Mouse (Mus musculus): ENCODE measurements around the gene Rbm7. TPM values are rescaled to one million over a fixed set of nuclear protein-coding genes. Genes with fewer than 3 reads are reported as not detected.

Rbm7 gene
- polyA plus RNA-seq, 1 experiment from 2014 or later, result 130 TPM

DNA sequence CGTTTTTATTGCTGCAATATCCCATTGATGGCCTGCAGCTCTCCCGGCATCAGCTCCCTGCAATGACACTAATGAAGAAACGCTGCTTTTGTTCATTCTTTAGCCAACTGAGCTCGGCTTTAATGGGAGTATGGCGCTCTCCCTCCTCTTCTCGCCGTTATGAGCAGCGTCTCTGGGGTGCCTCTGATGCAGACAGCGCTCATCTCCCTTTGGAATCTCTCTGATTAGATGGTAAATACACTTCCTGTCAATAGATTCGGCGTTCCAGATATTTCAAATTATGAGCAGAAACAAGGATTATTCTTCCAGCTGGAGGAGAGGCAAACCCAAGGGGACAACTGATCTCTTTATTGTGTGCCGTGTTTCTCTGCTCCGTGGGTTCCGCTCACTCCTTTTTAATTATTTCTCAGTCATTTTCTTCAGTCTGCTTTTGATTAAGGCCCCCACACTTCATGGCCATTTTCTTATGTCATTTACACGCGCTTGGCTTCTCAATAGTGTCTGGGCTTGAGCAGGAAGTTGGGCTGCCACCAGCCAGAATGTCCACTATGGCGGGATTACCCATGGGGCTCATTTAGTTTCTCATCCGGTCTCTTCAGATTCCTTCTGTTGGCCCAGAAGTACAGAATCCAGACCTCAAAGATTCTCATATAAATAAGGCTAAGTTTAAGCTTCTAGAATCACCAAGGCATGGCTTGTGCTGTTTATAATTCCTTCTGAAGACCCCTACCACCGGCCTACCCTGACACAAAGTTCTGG, 22.5 kb upstream of the Rbm7 start:
- WGBS, result 73% methylated on average over 19 of the region's 19 CpGs
- H3K36me3 ChIP-seq, result no peaks in the 10 kb centered on the region
- H3K9me3 ChIP-seq, result no peaks in the 10 kb centered on the region
- no peak overlapping the region for H3K4me2 ChIP-seq
- no peak overlapping the region for H3K9ac ChIP-seq
- no peaks in the 10 kb centered on the region for H3K4me1 ChIP-seq
- no peak overlapping the region for H3K27ac ChIP-seq
- peaks cover 10% of the 10 kb centered on the region; the same call in 1 of the 2 replicates for H3K27me3 ChIP-seq
- H3K4me3 ChIP-seq, result no peak overlapping the region
- ATAC-seq (ENCODE audit: borderline replicate concordance, extremely low read depth, low FRiP score, low TSS enrichment), result no peak

DNA sequence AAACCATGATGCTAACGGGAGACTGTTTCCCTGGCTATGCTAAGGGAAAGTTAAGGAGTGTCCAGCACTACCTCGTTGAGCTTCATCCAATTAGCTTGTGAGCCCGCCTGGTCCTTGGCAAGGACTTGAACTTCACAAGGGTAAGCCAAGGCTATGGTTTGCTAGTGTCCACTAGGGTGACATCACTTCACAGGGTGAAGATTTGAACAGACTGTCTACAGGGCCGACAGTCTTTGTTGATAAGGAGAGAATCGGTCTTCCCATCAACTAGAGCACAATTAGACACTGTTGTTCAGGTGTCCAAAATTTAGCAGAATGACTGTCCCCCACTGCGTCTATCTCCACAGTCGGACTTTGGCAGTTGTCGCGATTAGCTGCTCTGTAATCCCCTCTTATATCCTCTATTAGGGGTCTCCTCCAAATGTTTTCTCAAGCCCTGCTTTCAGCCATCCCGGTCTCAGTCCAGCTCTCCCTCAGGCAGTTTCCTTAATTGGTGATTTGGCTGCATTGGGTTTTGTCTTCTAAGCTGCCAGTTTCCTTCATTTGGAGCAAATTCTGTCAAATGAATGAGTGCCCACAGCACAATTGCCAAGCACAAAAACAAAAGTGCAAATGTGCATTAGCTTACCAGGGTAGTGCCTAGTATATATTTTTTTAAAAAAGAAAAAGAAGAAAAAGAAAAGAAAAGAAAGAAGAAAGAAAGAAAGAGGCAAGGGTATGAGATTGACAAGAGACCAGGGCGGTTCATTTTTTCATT, 21.7 kb upstream of the Rbm7 start:
- no peak for ATAC-seq (ENCODE audit: borderline replicate concordance, extremely low read depth, low FRiP score, low TSS enrichment)
- WGBS, result 81% methylated on average over 11 of the region's 11 CpGs
- Histone ChIP-seq H3K9me3 (no peaks in the 10 kb centered on the region), H3K27ac (no peak overlapping the region), H3K4me3 (no peak overlapping the region), H3K27me3 (peaks cover 10% of the 10 kb centered on the region; the same call in 1 of the 2 replicates), H3K4me2 (no peak overlapping the region), H3K9ac (no peak overlapping the region), H3K36me3 (no peaks in the 10 kb centered on the region), H3K4me1 (no peaks in the 10 kb centered on the region)

DNA sequence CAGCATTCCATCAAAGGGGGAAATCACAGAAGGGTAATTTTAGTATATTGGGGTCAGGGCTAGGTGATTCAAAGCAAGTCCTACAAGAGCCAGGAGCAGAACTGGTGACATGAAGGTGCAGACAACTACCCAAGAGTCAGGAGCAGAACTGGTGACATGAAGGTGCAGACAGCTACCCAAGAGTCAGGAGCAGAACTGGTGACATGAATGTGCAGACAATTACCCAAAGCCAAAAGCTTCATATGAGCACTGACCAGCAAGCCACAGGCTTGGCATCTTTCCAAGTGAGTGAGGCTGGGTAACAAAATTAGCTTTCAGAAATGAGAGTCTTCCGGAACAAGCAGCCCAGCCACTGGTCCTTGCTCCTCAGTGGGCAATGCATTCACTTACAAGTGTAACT, 20.2 kb upstream of the Rbm7 start:
- Histone ChIP-seq H3K9ac (no peak overlapping the region), H3K4me3 (no peak overlapping the region), H3K27me3 (peaks cover 10% of the 10 kb centered on the region; the same call in 1 of the 2 replicates), H3K36me3 (no peaks in the 10 kb centered on the region), H3K4me2 (no peak overlapping the region), H3K27ac (no peak overlapping the region), H3K9me3 (no peaks in the 10 kb centered on the region), H3K4me1 (no peaks in the 10 kb centered on the region)
- ATAC-seq (ENCODE audit: borderline replicate concordance, extremely low read depth, low FRiP score, low TSS enrichment), result no peak
- WGBS, result 21% methylated on average over 1 of the region's 1 CpGs

DNA sequence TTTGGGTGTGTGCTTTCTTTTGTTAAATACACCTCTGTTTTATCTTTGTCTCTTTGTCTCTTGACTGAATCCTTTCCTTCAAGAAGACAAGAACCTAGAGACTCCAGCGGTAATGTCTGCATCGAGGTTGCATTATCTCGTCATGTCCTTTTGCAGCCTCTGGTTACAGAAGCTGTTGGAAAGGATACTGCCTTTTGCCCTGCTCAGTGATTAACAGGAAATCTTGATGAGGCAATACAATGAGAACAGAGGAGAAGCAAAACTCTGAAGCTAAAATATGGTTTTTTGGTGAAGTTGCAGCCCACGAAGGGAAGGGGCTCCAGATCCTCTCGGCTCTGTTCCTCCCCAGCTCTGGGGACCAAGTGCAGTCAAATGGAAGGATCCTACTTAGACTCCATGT, 15.0 kb upstream of the Rbm7 start:
- H3K27ac ChIP-seq, result no peak overlapping the region
- H3K4me1 ChIP-seq, result no peaks in the 10 kb centered on the region
- 76% methylated on average over 5 of the region's 5 CpGs for WGBS
- no peak overlapping the region for H3K4me3 ChIP-seq
- no peaks in the 10 kb centered on the region; the same call in 1 of the 2 replicates for H3K27me3 ChIP-seq
- no peak overlapping the region for H3K4me2 ChIP-seq
- ATAC-seq (ENCODE audit: borderline replicate concordance, extremely low read depth, low FRiP score, low TSS enrichment), result no peak
- H3K9ac ChIP-seq, result no peak overlapping the region
- H3K9me3 ChIP-seq, result no peaks in the 10 kb centered on the region
- no peaks in the 10 kb centered on the region for H3K36me3 ChIP-seq

DNA sequence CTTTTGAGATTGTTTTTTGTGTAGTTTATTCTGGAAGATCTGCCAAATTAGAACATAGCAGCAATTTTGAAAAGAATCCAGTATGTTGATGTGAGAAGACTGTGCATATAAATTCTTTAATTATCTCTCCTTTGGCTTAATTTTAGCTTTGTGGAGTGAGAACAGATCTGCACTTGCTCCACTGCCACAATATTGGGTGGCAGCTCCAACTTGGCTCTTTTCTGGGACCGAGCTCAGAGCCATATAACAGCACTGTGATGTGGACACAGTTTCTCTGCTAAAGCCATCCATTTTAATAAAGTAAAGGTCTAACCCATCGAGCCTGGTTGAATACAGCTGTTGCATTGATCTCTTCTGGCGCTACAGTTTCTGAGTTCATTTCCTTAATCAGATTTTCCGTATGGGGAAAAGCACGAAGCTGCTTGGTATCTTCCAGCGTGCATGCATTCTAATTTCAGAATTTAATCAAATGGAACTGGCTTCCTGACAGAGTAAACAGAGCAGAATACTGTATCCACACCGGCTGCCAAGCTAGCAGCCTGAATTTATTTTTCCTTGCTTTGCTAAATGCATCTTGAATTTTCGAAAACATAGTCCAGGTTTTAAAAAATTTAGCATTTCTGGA, 9.8 kb upstream of the Rbm7 start:
- Histone ChIP-seq H3K4me1 (no peaks in the 10 kb centered on the region), H3K4me3 (no peak overlapping the region), H3K27me3 (0 out of 2 replicates have a peak, but pooled peaks cover 5% of the 10 kb centered on the region), H3K4me2 (no peak overlapping the region), H3K36me3 (no peaks in the 10 kb centered on the region), H3K9me3 (no peaks in the 10 kb centered on the region), H3K9ac (no peak overlapping the region), H3K27ac (no peak overlapping the region)
- no peak for ATAC-seq (ENCODE audit: borderline replicate concordance, extremely low read depth, low FRiP score, low TSS enrichment)
- 63% methylated on average over 8 of the region's 8 CpGs for WGBS

DNA sequence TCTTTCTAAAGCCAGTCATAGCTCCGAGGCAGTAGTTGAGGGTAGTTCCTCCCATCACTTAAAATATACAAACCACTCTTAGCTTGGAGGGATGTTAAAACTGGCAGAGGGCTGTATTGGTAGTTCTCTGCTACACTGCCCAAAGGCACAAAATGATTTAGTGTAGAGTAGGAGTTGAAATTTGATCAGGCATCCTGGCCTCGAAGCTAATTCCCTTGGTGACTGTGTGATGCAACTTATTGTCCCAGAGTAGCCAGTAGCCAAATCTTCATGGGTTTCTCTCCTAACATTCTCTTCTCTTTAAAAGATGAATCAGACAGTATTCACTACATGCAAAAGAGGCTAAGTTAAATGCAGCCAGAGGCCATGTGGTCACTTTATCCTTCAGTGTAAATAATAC, 7.9 kb upstream of the Rbm7 start:
- no peak overlapping the region for H3K4me3 ChIP-seq
- 0 out of 2 replicates have a peak, but pooled peaks cover 5% of the 10 kb centered on the region for H3K27me3 ChIP-seq
- ATAC-seq (ENCODE audit: borderline replicate concordance, extremely low read depth, low FRiP score, low TSS enrichment), result no peak
- 47% methylated on average over 2 of the region's 2 CpGs for WGBS
- H3K9me3 ChIP-seq, result no peaks in the 10 kb centered on the region
- H3K9ac ChIP-seq, result no peak overlapping the region
- no peaks in the 10 kb centered on the region for H3K4me1 ChIP-seq
- no peak overlapping the region for H3K27ac ChIP-seq
- no peak overlapping the region for H3K4me2 ChIP-seq
- no peaks in the 10 kb centered on the region for H3K36me3 ChIP-seq

DNA sequence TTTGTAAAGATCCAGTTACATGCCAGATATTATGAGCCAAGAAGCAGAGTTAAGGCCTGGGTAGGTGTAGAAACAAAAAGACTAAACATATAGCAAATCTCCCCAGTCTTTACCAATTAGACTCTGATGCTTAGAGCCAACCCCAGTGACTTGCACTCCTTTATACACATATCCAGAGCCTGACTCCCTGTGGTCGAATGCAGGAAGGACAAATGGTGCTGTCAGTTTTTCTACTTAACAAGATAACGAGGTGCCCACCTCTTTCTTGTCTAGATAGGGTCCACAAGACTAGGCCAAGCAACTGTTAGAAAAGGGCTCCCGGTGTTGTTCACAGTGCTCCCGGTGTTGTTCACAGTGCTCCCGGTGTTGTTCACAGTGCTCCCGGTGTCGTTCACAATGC, 6.1 kb upstream of the Rbm7 start:
- ATAC-seq (ENCODE audit: borderline replicate concordance, extremely low read depth, low FRiP score, low TSS enrichment), result no peak
- no peak overlapping the region for H3K9ac ChIP-seq
- H3K36me3 ChIP-seq, result no peaks in the 10 kb centered on the region
- H3K27ac ChIP-seq, result no peak overlapping the region
- peaks cover 2% of the 10 kb centered on the region; the same call in 1 of the 2 replicates for H3K4me1 ChIP-seq
- H3K27me3 ChIP-seq, result peaks cover 12% of the 10 kb centered on the region; the same call in 1 of the 2 replicates
- no peaks in the 10 kb centered on the region for H3K9me3 ChIP-seq
- H3K4me3 ChIP-seq, result no peak overlapping the region
- H3K4me2 ChIP-seq, result no peak overlapping the region
- WGBS, result 73% methylated on average over 7 of the region's 7 CpGs

DNA sequence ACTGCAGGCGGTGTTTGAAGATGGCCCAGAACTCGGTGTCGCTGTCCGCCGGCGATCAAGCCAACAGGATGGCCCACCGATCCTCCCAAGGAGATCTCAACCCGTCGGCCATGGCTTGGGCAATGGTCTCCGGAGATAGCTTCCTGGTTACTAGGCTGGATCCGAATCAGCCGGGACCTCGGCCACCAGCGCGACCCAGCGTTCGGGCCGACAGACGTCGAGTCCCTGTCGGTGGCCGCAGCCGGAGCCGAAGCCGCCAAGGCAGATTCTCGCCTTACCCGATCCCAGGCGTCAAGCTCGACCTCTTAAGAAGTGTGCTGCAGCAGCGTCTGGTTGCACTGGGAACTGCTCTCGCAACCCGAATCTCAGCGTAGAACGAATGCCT, 441 bp upstream of the Rbm7 start:
- peak overlapping the region; percentile 98 for H3K9ac ChIP-seq
- no peaks in the 10 kb centered on the region for H3K9me3 ChIP-seq
- peak overlapping the region; percentile 88 for H3K4me2 ChIP-seq
- WGBS, result 3% methylated on average over 34 of the region's 34 CpGs
- H3K4me1 ChIP-seq, result peaks cover 15% of the 10 kb centered on the region
- ATAC-seq (ENCODE audit: borderline replicate concordance, extremely low read depth, low FRiP score, low TSS enrichment), result peak; percentile 56
- peak overlapping the region; percentile 97 for H3K4me3 ChIP-seq
- peak overlapping the region; percentile 92 for H3K27ac ChIP-seq
- H3K27me3 ChIP-seq, result peaks cover 7% of the 10 kb centered on the region; the same call in 1 of the 2 replicates
- H3K36me3 ChIP-seq, result peaks cover 27% of the 10 kb centered on the region

DNA sequence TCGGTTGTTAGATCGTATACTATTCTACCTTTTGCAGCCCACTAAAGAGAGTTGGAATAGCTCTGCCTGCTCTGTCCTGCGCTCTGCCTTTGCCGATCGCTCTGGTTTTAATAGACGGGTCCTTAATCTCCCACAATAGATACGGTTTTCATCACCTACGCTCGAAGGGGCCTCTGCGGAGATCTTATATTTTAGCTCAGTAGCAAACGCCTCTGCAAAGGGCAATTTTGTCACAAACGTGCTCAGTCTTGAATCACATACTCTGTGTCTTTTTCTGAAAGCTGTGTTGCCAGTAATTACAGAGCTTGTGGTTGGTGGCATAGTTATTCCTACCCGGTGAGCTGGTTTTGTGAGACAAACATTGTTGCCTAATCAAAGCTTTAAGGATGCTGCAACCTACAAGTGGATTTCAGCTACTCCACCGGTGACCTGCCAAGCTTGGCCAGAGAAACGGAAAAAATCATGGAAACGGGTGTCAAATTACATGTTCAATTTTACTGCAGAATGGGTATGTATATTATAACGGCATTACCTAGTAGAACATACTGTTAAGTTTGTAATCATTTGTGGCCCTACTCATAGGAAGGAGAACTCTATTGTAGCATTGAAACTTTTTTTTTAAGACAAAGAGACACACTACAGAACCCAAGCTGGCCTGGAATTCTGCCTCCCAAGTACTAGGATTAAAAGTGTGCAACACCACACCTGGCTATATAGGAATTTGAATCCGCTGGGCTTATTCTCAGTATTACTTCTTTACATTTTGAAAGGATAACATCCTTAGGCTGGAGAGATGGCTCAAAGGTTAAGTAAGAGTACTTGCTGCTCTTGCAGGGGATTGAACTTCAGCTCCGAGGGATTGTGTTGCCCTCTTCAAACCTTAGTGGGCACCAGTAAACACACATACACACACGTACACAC, 13.6 kb downstream of the Rbm7 start:
- Histone ChIP-seq H3K4me2 (peak overlapping the region; percentile 94), H3K9me3 (no peaks in the 10 kb centered on the region), H3K9ac (peak overlapping the region; percentile 18; the same call in 1 of the 2 replicates), H3K4me3 (peak overlapping the region; percentile 77), H3K4me1 (peaks cover 12% of the 10 kb centered on the region), H3K27ac (no peak overlapping the region), H3K36me3 (peaks cover 8% of the 10 kb centered on the region), H3K27me3 (no peaks in the 10 kb centered on the region)
- ATAC-seq (ENCODE audit: borderline replicate concordance, extremely low read depth, low FRiP score, low TSS enrichment), result no peak
- WGBS, result 28% methylated on average over 20 of the region's 20 CpGs

DNA sequence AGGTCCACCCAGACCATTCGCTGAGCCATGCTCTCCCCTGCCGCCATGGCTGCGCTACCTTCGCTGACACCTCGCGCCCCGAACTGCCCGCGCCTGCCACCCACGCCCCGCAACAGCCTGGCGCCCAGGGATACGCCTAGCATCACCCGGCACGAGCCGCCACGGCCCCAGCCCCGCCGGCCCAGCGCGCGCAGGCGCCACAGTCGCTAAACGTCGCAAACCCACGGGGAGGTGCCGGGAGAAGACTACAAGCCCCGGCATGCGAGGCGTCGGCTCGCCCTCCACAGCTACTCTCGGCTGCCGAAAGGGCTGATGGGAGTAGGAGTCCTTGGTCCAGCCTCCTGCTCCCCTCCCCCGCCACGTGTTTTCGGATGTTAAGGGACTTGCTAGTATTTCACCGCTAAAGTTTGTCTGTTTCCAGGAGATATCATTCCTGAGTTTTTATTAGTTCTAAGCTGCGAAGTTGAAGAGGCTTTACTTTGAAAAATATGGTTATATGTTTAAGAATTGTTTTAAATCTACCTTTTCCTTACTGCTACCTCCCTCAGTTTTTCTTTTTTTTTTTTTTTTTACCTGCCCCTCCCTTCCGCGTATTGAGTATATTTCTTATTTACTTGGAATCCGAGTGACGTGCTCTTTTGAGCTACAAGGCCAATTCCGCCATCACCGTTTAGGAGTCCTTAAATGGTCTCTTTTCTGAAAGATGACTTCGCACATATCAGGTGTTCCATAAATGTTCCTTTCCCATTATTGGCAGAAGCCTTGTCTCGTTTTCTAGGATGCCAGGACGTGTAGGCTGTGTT, 14.5 kb downstream of the Rbm7 start, which contains the start of gene Rexo2:
TSS of gene Rexo2 (minus strand) at position 213 of the 803 bp plus-strand sequence.
- Histone ChIP-seq H3K27me3 (no peaks in the 10 kb centered on the region), H3K36me3 (peaks cover 7% of the 10 kb centered on the region; the same call in 1 of the 2 replicates), H3K4me3 (peak within 1 kb of the TSS; percentile 77), H3K9me3 (no peaks in the 10 kb centered on the region), H3K9ac (peak within 1 kb of the TSS; percentile 79), H3K4me2 (peak within 1 kb of the TSS; percentile 94), H3K4me1 (peaks cover 12% of the 10 kb centered on the region), H3K27ac (no peak within 1 kb of the TSS)
- 1% methylated on average over 49 of the region's 49 CpGs for WGBS
- peak; percentile 98 for ATAC-seq (ENCODE audit: borderline replicate concordance, extremely low read depth, low FRiP score, low TSS enrichment)

Data from lung, embryonic 15.5 days (tissue).